Mouse (Mus musculus) stomach, postnatal 0 days (tissue): ENCODE measurements around the gene St3gal3.

Experiments
- CTCF ChIP-seq: IDR thresholded peaks from 2 replicates; pipeline ENCODE4 v1.5.1; 2016; ENCODE audit warnings: antibody characterized with exemption, low read depth, mild to moderate bottlenecking, moderate library complexity
- EP300 ChIP-seq: optimal IDR thresholded peaks from 2 replicates; pipeline ENCODE3; 2016; ENCODE audit warnings: antibody characterized with exemption

DNA sequence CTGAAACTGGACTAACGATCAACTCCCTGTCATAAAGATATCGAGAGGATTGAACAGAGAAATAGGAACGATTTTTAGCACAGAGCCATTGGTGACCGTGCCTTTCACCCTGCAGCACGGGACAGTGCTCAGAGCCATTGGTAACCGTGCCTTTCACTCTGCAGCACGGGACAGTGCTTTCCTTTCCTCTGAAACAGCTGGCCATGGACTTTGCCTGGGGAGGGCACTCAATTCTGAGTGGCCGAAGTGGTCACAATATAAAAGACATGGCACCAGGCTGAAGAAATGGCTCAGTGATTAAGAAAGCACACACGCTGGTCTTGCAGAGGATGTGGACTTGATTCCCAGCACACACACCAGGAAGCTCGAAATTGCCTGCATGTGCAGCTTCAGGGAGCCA lies 133.4 kb downstream of the St3gal3 start:
- no peak for TF ChIP-seq CTCF
- no peak for TF ChIP-seq EP300
